Mouse (Mus musculus): ENCODE data around the gene Ccdc134. TPM values are rescaled to one million over a fixed set of nuclear protein-coding genes. Genes with fewer than 3 reads are reported as not detected.

Gene Ccdc134
- polyA plus RNA-seq, 1 experiment from 2014 or later, result 17.8 TPM

GRCm38 (mm10) chr15:82152022-82152421 lies 24.3 kb downstream of the Ccdc134 start:
- no peak overlapping the region for H3K27ac ChIP-seq
- no peak overlapping the region for H3K4me2 ChIP-seq (replicated peaks)
- no peak for ATAC-seq (ENCODE audit: low FRiP score, low read depth)

GRCm38 (mm10) chr15:82152435-82152834 lies 24.7 kb downstream of the Ccdc134 start:
- Histone ChIP-seq H3K36me3 (peaks cover 17% of the 10 kb centered on the region), H3K9me3 (no peaks in the 10 kb centered on the region), H3K4me3 (no peak overlapping the region), H3K4me2 (replicated peaks) (no peak overlapping the region), H3K27ac (no peak overlapping the region), H3K27me3 (replicated peaks) (no peaks in the 10 kb centered on the region), H3K9ac (no peak overlapping the region), H3K4me1 (peaks cover 32% of the 10 kb centered on the region)
- no peak for ATAC-seq (ENCODE audit: low FRiP score, low read depth)
- 89% methylated on average over 7 of the region's 7 CpGs for WGBS

More at GRCm38 (mm10) chr15:82152022-82152421, 24.3 kb downstream of the Ccdc134 start:
- WGBS, result 87% methylated on average over 12 of the region's 12 CpGs
- Histone ChIP-seq H3K9ac (no peak overlapping the region), H3K4me1 (peaks cover 32% of the 10 kb centered on the region), H3K4me3 (no peak overlapping the region), H3K36me3 (peaks cover 14% of the 10 kb centered on the region), H3K27me3 (replicated peaks) (no peaks in the 10 kb centered on the region), H3K9me3 (no peaks in the 10 kb centered on the region)

DNA sequence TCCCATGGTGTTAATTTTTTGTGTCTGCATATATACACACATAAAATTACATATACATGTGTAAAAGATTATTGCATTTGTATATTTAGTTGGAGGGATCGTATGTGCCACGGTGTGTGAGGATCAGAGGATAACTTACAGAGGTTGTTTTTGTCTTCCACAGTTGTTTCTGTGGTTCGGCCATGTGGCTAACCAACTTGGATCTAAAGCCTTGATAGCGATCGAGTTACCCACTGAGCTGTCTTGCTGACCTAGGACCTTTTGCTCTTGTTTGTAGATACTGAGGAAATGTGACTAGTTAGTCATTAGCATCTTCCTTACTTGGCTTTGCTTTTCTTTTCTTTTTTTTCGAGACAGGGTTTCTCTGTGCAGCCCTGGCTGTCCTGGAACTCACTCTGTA lies 28.6 kb downstream of the Ccdc134 start:
- ATAC-seq (ENCODE audit: low FRiP score, low read depth), result no peak

DNA sequence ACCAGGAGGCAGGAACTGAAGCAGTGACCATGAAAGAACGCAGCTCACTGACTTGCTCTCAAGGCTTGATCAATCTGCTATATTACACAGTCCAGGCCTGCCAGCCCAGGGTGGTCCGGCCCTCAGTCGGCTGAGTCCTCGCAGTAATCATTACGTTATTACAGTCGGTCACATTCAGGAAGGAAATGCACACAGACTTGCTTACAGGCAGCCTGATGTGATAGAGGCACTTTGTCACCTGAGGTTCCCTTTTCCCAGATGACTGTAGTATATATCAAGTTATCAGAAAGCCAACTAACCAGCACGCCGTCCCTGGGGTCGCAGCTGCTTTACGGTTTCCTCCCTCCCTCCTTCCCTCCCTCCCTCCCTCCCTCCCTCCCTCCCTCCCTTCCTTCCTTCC lies 29.2 kb downstream of the Ccdc134 start:
- H3K9me3 ChIP-seq, result no peaks in the 10 kb centered on the region
- H3K4me3 ChIP-seq, result no peak overlapping the region
- H3K36me3 ChIP-seq, result peaks cover 12% of the 10 kb centered on the region
- no peak overlapping the region for H3K4me2 ChIP-seq (replicated peaks)
- no peak overlapping the region for H3K27ac ChIP-seq
- ATAC-seq (ENCODE audit: low FRiP score, low read depth), result no peak
- WGBS, result 80% methylated on average over 10 of the region's 10 CpGs
- peaks cover 50% of the 10 kb centered on the region for H3K4me1 ChIP-seq
- H3K27me3 ChIP-seq (replicated peaks), result no peaks in the 10 kb centered on the region
- no peak overlapping the region for H3K9ac ChIP-seq

More for the DNA sequence above, 28.6 kb downstream of the Ccdc134 start:
- no peaks in the 10 kb centered on the region for H3K9me3 ChIP-seq
- 95% methylated on average over 6 of the region's 6 CpGs for WGBS
- H3K4me3 ChIP-seq, result no peak overlapping the region
- no peak overlapping the region for H3K9ac ChIP-seq
- H3K4me1 ChIP-seq, result peaks cover 45% of the 10 kb centered on the region
- peaks cover 12% of the 10 kb centered on the region for H3K36me3 ChIP-seq
- H3K4me2 ChIP-seq (replicated peaks), result no peak overlapping the region
- H3K27me3 ChIP-seq (replicated peaks), result no peaks in the 10 kb centered on the region
- no peak overlapping the region for H3K27ac ChIP-seq

DNA sequence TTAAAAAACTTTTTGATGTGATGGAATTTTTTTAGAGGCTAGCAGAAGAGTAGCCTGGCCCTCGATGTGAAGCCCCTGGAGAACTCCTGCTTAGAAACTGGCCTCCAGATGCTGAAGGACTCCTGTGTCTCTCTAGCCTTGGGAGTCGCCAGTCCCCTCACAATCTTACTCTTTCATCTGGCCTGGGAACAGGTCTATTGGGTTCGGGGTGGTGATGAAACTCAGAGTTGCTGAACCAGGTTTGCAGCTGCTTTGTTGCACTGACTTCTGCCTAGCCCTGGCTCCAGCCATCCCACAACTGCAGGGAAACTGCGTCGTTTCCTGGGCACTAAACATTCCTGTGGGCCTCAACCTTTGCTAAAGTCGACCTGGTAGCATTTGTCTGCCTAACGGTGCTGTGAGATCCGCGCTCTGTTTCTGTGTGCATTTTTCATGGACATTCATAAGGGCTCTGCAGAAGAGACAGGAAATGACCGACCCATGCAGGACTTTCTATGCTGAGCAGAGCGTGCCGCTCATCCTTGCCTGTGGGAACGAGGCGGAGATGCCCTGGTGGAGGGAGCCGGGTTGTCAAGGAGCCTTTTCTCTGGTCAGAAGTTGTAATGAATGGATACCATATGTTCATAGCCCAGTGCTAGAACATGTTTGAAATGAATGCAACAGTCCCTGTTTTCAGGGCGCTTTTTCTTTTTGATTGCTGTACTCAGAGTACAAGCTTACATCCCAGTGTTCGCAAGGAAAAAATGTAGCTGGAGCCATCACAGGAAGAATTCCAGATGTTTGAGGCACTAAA lies 30.7 kb downstream of the Ccdc134 start:
- Histone ChIP-seq H3K27me3 (replicated peaks) (no peaks in the 10 kb centered on the region), H3K4me2 (replicated peaks) (0 out of 2 replicates have a peak overlapping the region, but pooled peaks have one; percentile 22), H3K27ac (no peak overlapping the region), H3K9me3 (no peaks in the 10 kb centered on the region), H3K4me1 (peaks cover 41% of the 10 kb centered on the region), H3K4me3 (no peak overlapping the region), H3K36me3 (peaks cover 12% of the 10 kb centered on the region), H3K9ac (no peak overlapping the region)
- no peak for ATAC-seq (ENCODE audit: low FRiP score, low read depth)
- WGBS, result 58% methylated on average over 17 of the region's 17 CpGs

- H3K9me3 ChIP-seq, result no peaks in the 10 kb centered on the region
- 86% methylated on average over 9 of the region's 9 CpGs for WGBS
- H3K4me1 ChIP-seq, result peaks cover 50% of the 10 kb centered on the region
- H3K27me3 ChIP-seq (replicated peaks), result no peaks in the 10 kb centered on the region
- H3K36me3 ChIP-seq, result peaks cover 12% of the 10 kb centered on the region
- no peak overlapping the region for H3K4me3 ChIP-seq
- ATAC-seq (ENCODE audit: low FRiP score, low read depth), result no peak
- no peak overlapping the region for H3K9ac ChIP-seq
- H3K27ac ChIP-seq, result no peak overlapping the region
- no peak overlapping the region for H3K4me2 ChIP-seq (replicated peaks)
Measured at GRCm38 (mm10) chr15:82159471-82159870, 31.7 kb downstream of the Ccdc134 start.

DNA sequence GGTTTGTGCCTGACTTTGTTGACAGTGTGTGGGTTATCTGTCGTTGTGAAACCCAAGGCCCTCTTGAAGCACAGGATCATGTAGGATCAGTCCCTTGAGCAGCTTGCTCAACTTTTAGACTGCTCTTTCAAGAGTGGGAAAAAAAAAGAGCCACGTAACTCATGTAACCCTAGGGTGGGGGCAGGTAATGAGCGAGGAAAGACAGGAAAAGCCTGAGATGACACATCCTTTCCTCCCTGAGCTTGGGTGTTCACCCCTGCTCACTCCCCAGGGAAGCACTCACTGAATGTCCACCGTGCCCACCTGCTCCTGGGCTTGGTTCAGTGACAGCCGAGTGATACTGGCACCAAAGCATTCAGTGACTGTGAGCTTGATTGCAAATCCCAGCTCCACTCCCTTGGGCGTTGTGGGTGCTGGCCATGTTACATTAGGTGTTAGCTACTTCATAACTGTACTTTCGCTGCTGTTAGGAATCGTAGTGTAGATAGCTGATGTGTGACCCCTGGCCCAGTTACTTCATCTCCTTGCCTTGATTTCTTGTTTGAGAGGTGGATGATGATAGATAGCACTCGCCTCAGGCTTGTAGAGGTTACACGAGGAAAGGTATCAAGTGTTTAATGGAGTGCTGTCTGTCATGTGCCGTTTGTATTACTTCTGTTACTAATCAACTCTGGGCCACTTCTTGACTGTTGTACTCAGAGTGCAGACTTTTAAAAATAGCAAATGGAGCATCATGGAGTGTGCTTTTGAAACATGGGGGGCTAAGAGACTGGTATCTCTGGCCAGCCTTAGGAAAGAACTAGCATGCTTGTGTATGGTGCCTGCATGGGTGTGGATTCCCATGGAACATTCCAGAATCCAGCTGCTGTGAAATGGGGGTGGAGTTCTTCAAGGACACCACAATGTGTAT lies 33.3 kb downstream of the Ccdc134 start:
- peaks cover 55% of the 10 kb centered on the region for H3K4me1 ChIP-seq
- H3K4me2 ChIP-seq (replicated peaks), result no peak overlapping the region
- no peak overlapping the region for H3K9ac ChIP-seq
- 82% methylated on average over 11 of the region's 11 CpGs for WGBS
- H3K9me3 ChIP-seq, result no peaks in the 10 kb centered on the region
- H3K27ac ChIP-seq, result no peak overlapping the region
- H3K4me3 ChIP-seq, result no peak overlapping the region
- no peaks in the 10 kb centered on the region for H3K27me3 ChIP-seq (replicated peaks)
- no peak for ATAC-seq (ENCODE audit: low FRiP score, low read depth)
- H3K36me3 ChIP-seq, result peaks cover 7% of the 10 kb centered on the region

- Histone ChIP-seq H3K9ac (no peak overlapping the region), H3K27ac (no peak overlapping the region), H3K4me3 (no peak overlapping the region), H3K9me3 (no peaks in the 10 kb centered on the region), H3K4me1 (peaks cover 62% of the 10 kb centered on the region), H3K36me3 (peaks cover 3% of the 10 kb centered on the region; the same call in 1 of the 2 replicates), H3K27me3 (replicated peaks) (no peaks in the 10 kb centered on the region), H3K4me2 (replicated peaks) (no peak overlapping the region)
- no peak for ATAC-seq (ENCODE audit: low FRiP score, low read depth)
- WGBS, result 86% methylated on average over 12 of the region's 12 CpGs
Measured at GRCm38 (mm10) chr15:82161965-82162600, 34.4 kb downstream of the Ccdc134 start.

GRCm38 (mm10) chr15:82163356-82164060 lies 35.8 kb downstream of the Ccdc134 start:
- Histone ChIP-seq H3K9me3 (no peaks in the 10 kb centered on the region), H3K9ac (no peak overlapping the region), H3K4me2 (replicated peaks) (no peak overlapping the region), H3K27ac (no peak overlapping the region), H3K4me3 (no peak overlapping the region), H3K27me3 (replicated peaks) (no peaks in the 10 kb centered on the region), H3K36me3 (no peaks in the 10 kb centered on the region), H3K4me1 (peaks cover 66% of the 10 kb centered on the region)
- WGBS, result 85% methylated on average over 10 of the region's 10 CpGs
- no peak for ATAC-seq (ENCODE audit: low FRiP score, low read depth)

DNA sequence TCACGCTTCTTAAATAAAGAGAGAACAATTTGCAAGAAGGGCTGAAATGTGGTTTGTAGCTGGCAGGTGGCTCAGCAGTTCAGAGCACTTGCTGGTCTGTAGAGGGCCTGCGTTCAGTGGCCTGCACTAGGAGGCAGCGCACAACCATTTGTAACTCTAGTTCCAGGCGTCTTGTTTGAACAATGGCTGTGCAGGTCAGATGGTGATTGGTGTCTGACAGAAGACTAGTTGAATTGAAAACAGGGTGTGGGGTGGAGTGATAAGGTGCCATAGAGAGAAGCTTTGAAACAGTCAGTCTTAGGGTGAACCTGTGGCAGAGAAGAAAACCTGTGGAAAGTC lies 36.3 kb downstream of the Ccdc134 start:
- 48% methylated on average over 4 of the region's 4 CpGs for WGBS
- ATAC-seq (ENCODE audit: low FRiP score, low read depth), result no peak
- no peak overlapping the region for H3K27ac ChIP-seq
- no peak overlapping the region for H3K4me3 ChIP-seq
- no peaks in the 10 kb centered on the region for H3K9me3 ChIP-seq
- H3K4me2 ChIP-seq (replicated peaks), result no peak overlapping the region
- H3K27me3 ChIP-seq (replicated peaks), result no peaks in the 10 kb centered on the region
- no peak overlapping the region for H3K9ac ChIP-seq
- peaks cover 61% of the 10 kb centered on the region for H3K4me1 ChIP-seq
- no peaks in the 10 kb centered on the region for H3K36me3 ChIP-seq

- H3K4me1 ChIP-seq, result peaks cover 57% of the 10 kb centered on the region
Measured at GRCm38 (mm10) chr15:82164496-82164895, 36.8 kb downstream of the Ccdc134 start.

More at GRCm38 (mm10) chr15:82164496-82164895, 36.8 kb downstream of the Ccdc134 start:
- H3K9ac ChIP-seq, result no peak overlapping the region
- H3K36me3 ChIP-seq, result no peaks in the 10 kb centered on the region
- H3K27ac ChIP-seq, result no peak overlapping the region
- no peak overlapping the region for H3K4me2 ChIP-seq (replicated peaks)
- no peak for ATAC-seq (ENCODE audit: low FRiP score, low read depth)
- H3K9me3 ChIP-seq, result no peaks in the 10 kb centered on the region
- 76% methylated on average over 7 of the region's 7 CpGs for WGBS
- no peak overlapping the region for H3K4me3 ChIP-seq
- H3K27me3 ChIP-seq (replicated peaks), result no peaks in the 10 kb centered on the region
